Mouse (Mus musculus): ENCODE results near the gene Ninj2. TPM values are rescaled to one million over a fixed set of nuclear protein-coding genes. Genes with fewer than 3 reads are reported as not detected.

Ninj2 gene
- polyA plus RNA-seq (2012; fragmentation: generic; extraction: Trizol), result not detected
- long read RNA-seq, experiment 1, partial matches to known transcripts, result 0 of 1 reads
- long read RNA-seq, experiment 1, other reads (novel, unspliced or antisense), result 1 of 1 reads
- long read RNA-seq, experiment 2, partial matches to known transcripts, result 0 of 2 reads
- long read RNA-seq, experiment 2, other reads (novel, unspliced or antisense), result 2 of 2 reads

- Histone ChIP-seq H3K36me3 (ENCODE audit: control insufficient read depth, insufficient read depth) (no peaks in the 10 kb centered on the region), H3K79me2 (ENCODE audit: control insufficient read depth, insufficient read depth) (no peaks in the 10 kb centered on the region), H3K4me3 (ENCODE audit: insufficient read depth, poor library complexity, severe bottlenecking) (no peak within 1 kb of the TSS), H3ac (ENCODE audit: control insufficient read depth, insufficient read length, low read depth) (no peak within 1 kb of the TSS), H3K79me3 (ENCODE audit: low read depth) (no peaks in the 10 kb centered on the region), H3K27me3 (ENCODE audit: control insufficient read depth, insufficient read depth, insufficient read length) (no peaks in the 10 kb centered on the region)
- TF ChIP-seq FOSL1 (IDR thresholded peaks at IDR 0.05; ENCODE audit: insufficient read depth, low read length, poor library complexity, severe bottlenecking), result no peak
- TF ChIP-seq USF1 (IDR thresholded peaks at IDR 0.05; ENCODE audit: low read depth), result no peak
- no peak for TF ChIP-seq CTCF (IDR thresholded peaks at IDR 0.05; ENCODE audit: control insufficient read depth, insufficient read depth, insufficient read length)
- no peak for TF ChIP-seq MYOD1 (IDR thresholded peaks at IDR 0.05; ENCODE audit: control insufficient read depth, insufficient read length, low read depth)
- no peak for TF ChIP-seq MYOG (IDR thresholded peaks at IDR 0.05; ENCODE audit: control insufficient read depth, extremely low read depth, insufficient read length)
- no peak for TF ChIP-seq MAX (IDR thresholded peaks at IDR 0.05)
- no peak for TF ChIP-seq CEBPB (IDR thresholded peaks at IDR 0.05; ENCODE audit: low read depth)
These were observed at the start of gene Ninj2 for GRCm38 (mm10) chr6:120093100-120093499. Gene Ninj2, plus strand, starts transcription at chr6:120093350.

- H3K36me3 ChIP-seq (ENCODE audit: control insufficient read depth, insufficient read depth), result no peaks in the 10 kb centered on the region
- no peak overlapping the region for H3ac ChIP-seq (ENCODE audit: control insufficient read depth, insufficient read length, low read depth)
- no peaks in the 10 kb centered on the region for H3K79me2 ChIP-seq (ENCODE audit: control insufficient read depth, insufficient read depth)
- no peak for TF ChIP-seq FOSL1 (IDR thresholded peaks at IDR 0.05; ENCODE audit: insufficient read depth, low read length, poor library complexity, severe bottlenecking)
- TF ChIP-seq CTCF (IDR thresholded peaks at IDR 0.05; ENCODE audit: control insufficient read depth, insufficient read depth, insufficient read length), result no peak
- no peak for TF ChIP-seq CEBPB (IDR thresholded peaks at IDR 0.05; ENCODE audit: low read depth)
- no peak for TF ChIP-seq MYOG (IDR thresholded peaks at IDR 0.05; ENCODE audit: control insufficient read depth, extremely low read depth, insufficient read length)
- TF ChIP-seq MYOD1 (IDR thresholded peaks at IDR 0.05; ENCODE audit: control insufficient read depth, insufficient read length, low read depth), result no peak
- no peak for TF ChIP-seq USF1 (IDR thresholded peaks at IDR 0.05; ENCODE audit: low read depth)
- TF ChIP-seq MAX (IDR thresholded peaks at IDR 0.05), result no peak
- H3K4me3 ChIP-seq (ENCODE audit: insufficient read depth, poor library complexity, severe bottlenecking), result no peak overlapping the region
- no peaks in the 10 kb centered on the region for H3K79me3 ChIP-seq (ENCODE audit: low read depth)
- H3K27me3 ChIP-seq (ENCODE audit: control insufficient read depth, insufficient read depth, insufficient read length), result no peaks in the 10 kb centered on the region
These were observed 47.7 kb upstream of the Ninj2 start for GRCm38 (mm10) chr6:120045406-120045805.

- TF ChIP-seq MAX (IDR thresholded peaks at IDR 0.05) (no peak), FOSL1 (IDR thresholded peaks at IDR 0.05; ENCODE audit: insufficient read depth, low read length, poor library complexity, severe bottlenecking) (no peak), MYOD1 (IDR thresholded peaks at IDR 0.05; ENCODE audit: control insufficient read depth, insufficient read length, low read depth) (no peak), USF1 (IDR thresholded peaks at IDR 0.05; ENCODE audit: low read depth) (no peak), CTCF (IDR thresholded peaks at IDR 0.05; ENCODE audit: control insufficient read depth, insufficient read depth, insufficient read length) (no peak), CEBPB (IDR thresholded peaks at IDR 0.05; ENCODE audit: low read depth) (no peak), MYOG (IDR thresholded peaks at IDR 0.05; ENCODE audit: control insufficient read depth, extremely low read depth, insufficient read length) (no peak)
These were observed 45.4 kb upstream of the Ninj2 start for GRCm38 (mm10) chr6:120047705-120048292.

GRCm38 (mm10) chr6:120054412-120054811 lies 38.7 kb upstream of the Ninj2 start:
- Histone ChIP-seq H3K79me3 (ENCODE audit: low read depth) (no peaks in the 10 kb centered on the region), H3K4me3 (ENCODE audit: insufficient read depth, poor library complexity, severe bottlenecking) (no peak overlapping the region), H3K79me2 (ENCODE audit: control insufficient read depth, insufficient read depth) (no peaks in the 10 kb centered on the region), H3K27me3 (ENCODE audit: control insufficient read depth, insufficient read depth, insufficient read length) (no peaks in the 10 kb centered on the region), H3ac (ENCODE audit: control insufficient read depth, insufficient read length, low read depth) (no peak overlapping the region), H3K36me3 (ENCODE audit: control insufficient read depth, insufficient read depth) (no peaks in the 10 kb centered on the region)
- TF ChIP-seq USF1 (IDR thresholded peaks at IDR 0.05; ENCODE audit: low read depth) (no peak), CEBPB (IDR thresholded peaks at IDR 0.05; ENCODE audit: low read depth) (no peak), FOSL1 (IDR thresholded peaks at IDR 0.05; ENCODE audit: insufficient read depth, low read length, poor library complexity, severe bottlenecking) (no peak), MYOG (IDR thresholded peaks at IDR 0.05; ENCODE audit: control insufficient read depth, extremely low read depth, insufficient read length) (no peak), CTCF (IDR thresholded peaks at IDR 0.05; ENCODE audit: control insufficient read depth, insufficient read depth, insufficient read length) (no peak), MAX (IDR thresholded peaks at IDR 0.05) (no peak), MYOD1 (IDR thresholded peaks at IDR 0.05; ENCODE audit: control insufficient read depth, insufficient read length, low read depth) (no peak)

More at GRCm38 (mm10) chr6:120047705-120048292, 45.4 kb upstream of the Ninj2 start:
- Histone ChIP-seq H3K79me2 (ENCODE audit: control insufficient read depth, insufficient read depth) (no peaks in the 10 kb centered on the region), H3K79me3 (ENCODE audit: low read depth) (no peaks in the 10 kb centered on the region), H3K36me3 (ENCODE audit: control insufficient read depth, insufficient read depth) (no peaks in the 10 kb centered on the region), H3K27me3 (ENCODE audit: control insufficient read depth, insufficient read depth, insufficient read length) (no peaks in the 10 kb centered on the region), H3K4me3 (ENCODE audit: insufficient read depth, poor library complexity, severe bottlenecking) (no peak overlapping the region), H3ac (ENCODE audit: control insufficient read depth, insufficient read length, low read depth) (no peak overlapping the region)

GRCm38 (mm10) chr6:120055666-120056540 lies 37.2 kb upstream of the Ninj2 start:
- TF ChIP-seq MAX (IDR thresholded peaks at IDR 0.05) (no peak), MYOG (IDR thresholded peaks at IDR 0.05; ENCODE audit: control insufficient read depth, extremely low read depth, insufficient read length) (no peak), MYOD1 (IDR thresholded peaks at IDR 0.05; ENCODE audit: control insufficient read depth, insufficient read length, low read depth) (no peak), FOSL1 (IDR thresholded peaks at IDR 0.05; ENCODE audit: insufficient read depth, low read length, poor library complexity, severe bottlenecking) (no peak), CTCF (IDR thresholded peaks at IDR 0.05; ENCODE audit: control insufficient read depth, insufficient read depth, insufficient read length) (no peak), USF1 (IDR thresholded peaks at IDR 0.05; ENCODE audit: low read depth) (no peak), CEBPB (IDR thresholded peaks at IDR 0.05; ENCODE audit: low read depth) (no peak)
- Histone ChIP-seq H3K4me3 (ENCODE audit: insufficient read depth, poor library complexity, severe bottlenecking) (no peak overlapping the region), H3ac (ENCODE audit: control insufficient read depth, insufficient read length, low read depth) (no peak overlapping the region), H3K79me3 (ENCODE audit: low read depth) (no peaks in the 10 kb centered on the region), H3K27me3 (ENCODE audit: control insufficient read depth, insufficient read depth, insufficient read length) (no peaks in the 10 kb centered on the region), H3K36me3 (ENCODE audit: control insufficient read depth, insufficient read depth) (no peaks in the 10 kb centered on the region), H3K79me2 (ENCODE audit: control insufficient read depth, insufficient read depth) (no peaks in the 10 kb centered on the region)
